Mouse (Mus musculus) erythroblast, embryonic 14.5 days (primary cell): Measurements from ENCODE around the gene Mtmr12.

Source experiments
- GATA1 ChIP-seq: IDR thresholded peaks from 2 replicates; pipeline ENCODE4 v1.6.1; 2012; ENCODE audit warnings: low read length, inconsistent platforms, mixed read lengths
- TAL1 ChIP-seq: IDR thresholded peaks from 3 replicates; pipeline ENCODE4 v1.6.1; 2012; ENCODE audit warnings: low read length, inconsistent platforms, mixed read lengths

- TF ChIP-seq TAL1 = no peak
- TF ChIP-seq GATA1 = no peak
Observed at GRCm38 (mm10) chr15:12223393-12223792, 18.6 kb downstream of the Mtmr12 start.
